Mouse (Mus musculus): ENCODE results near the gene Gm572. TPM values are rescaled to one million over a fixed set of nuclear protein-coding genes. Genes with fewer than 3 reads are reported as not detected.

Gm572 gene
- polyA plus RNA-seq, 1 experiment from 2014 or later: not detected

GRCm38 (mm10) chr4:148651045-148651444, 7.9 kb downstream of the Gm572 start:
- Histone ChIP-seq H3K4me3 (ENCODE audit: low read depth, low read length) (no peak overlapping the region), H3K27ac (ENCODE audit: low read length) (no peak overlapping the region), H3K27me3 (ENCODE audit: control insufficient read depth, insufficient read depth, low read depth, low read length) (no peaks in the 10 kb centered on the region), H3K9me3 (replicated peaks; ENCODE audit: control insufficient read depth, low read length) (no peaks in the 10 kb centered on the region), H3K9ac (ENCODE audit: low read depth, low read length) (no peak overlapping the region), H3K4me2 (ENCODE audit: low read depth, low read length) (no peak overlapping the region), H3K4me1 (ENCODE audit: control insufficient read depth, low read depth, low read length) (no peaks in the 10 kb centered on the region), H3K36me3 (ENCODE audit: control insufficient read depth, insufficient read depth) (no peaks in the 10 kb centered on the region)
- no peak for ATAC-seq (ENCODE audit: low read depth)
- WGBS (ENCODE audit: insufficient replicate concordance): 63% methylated on average over 9 of the region's 9 CpGs

- H3K9ac ChIP-seq (ENCODE audit: low read depth, low read length): no peak overlapping the region
- H3K9me3 ChIP-seq (replicated peaks; ENCODE audit: control insufficient read depth, low read length): no peaks in the 10 kb centered on the region
- H3K4me1 ChIP-seq (ENCODE audit: control insufficient read depth, low read depth, low read length): no peaks in the 10 kb centered on the region
- no peaks in the 10 kb centered on the region for H3K27me3 ChIP-seq (ENCODE audit: control insufficient read depth, insufficient read depth, low read depth, low read length)
- WGBS (ENCODE audit: insufficient replicate concordance): 77% methylated on average over 18 of the region's 18 CpGs
- no peak overlapping the region for H3K27ac ChIP-seq (ENCODE audit: low read length)
- no peak overlapping the region for H3K4me2 ChIP-seq (ENCODE audit: low read depth, low read length)
- no peaks in the 10 kb centered on the region for H3K36me3 ChIP-seq (ENCODE audit: control insufficient read depth, insufficient read depth)
- no peak overlapping the region for H3K4me3 ChIP-seq (ENCODE audit: low read depth, low read length)
- no peak for ATAC-seq (ENCODE audit: low read depth)
These were observed 11.7 kb downstream of the Gm572 start for GRCm38 (mm10) chr4:148654701-148655398.

DNA sequence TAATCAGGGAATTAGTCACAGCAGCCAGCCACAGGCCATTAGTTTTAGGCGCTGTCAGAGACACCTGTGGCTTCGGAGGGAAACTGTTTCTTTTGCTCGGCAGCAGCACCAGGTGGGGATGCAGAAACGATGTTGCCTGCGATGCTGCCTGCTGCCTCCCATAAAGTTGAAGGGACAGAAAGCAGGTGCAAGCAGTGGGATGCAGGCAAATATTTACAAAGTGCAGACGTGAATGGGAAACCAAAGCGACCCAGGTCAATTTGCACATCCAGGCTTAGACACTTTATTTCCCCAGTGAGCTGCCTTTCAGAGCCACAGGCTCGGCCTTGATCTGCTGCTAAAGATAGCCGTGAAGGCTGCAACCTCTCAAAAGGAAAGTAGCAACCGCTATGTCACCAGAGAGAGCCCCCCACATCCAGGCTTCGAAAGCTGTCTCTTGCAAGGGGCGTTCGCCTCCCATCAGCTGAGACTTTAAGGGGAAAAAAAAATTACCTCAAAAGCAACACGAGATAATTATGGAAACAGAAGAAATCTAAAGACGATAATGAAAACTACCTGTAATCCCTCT, 13.7 kb downstream of the Gm572 start:
- H3K9ac ChIP-seq (ENCODE audit: low read depth, low read length): no peak overlapping the region
- H3K4me3 ChIP-seq (ENCODE audit: low read depth, low read length): no peak overlapping the region
- no peak overlapping the region for H3K27ac ChIP-seq (ENCODE audit: low read length)
- no peaks in the 10 kb centered on the region; the same call in 1 of the 2 replicates for H3K27me3 ChIP-seq (ENCODE audit: control insufficient read depth, insufficient read depth, low read depth, low read length)
- H3K9me3 ChIP-seq (replicated peaks; ENCODE audit: control insufficient read depth, low read length): no peaks in the 10 kb centered on the region
- H3K4me1 ChIP-seq (ENCODE audit: control insufficient read depth, low read depth, low read length): no peaks in the 10 kb centered on the region
- no peaks in the 10 kb centered on the region for H3K36me3 ChIP-seq (ENCODE audit: control insufficient read depth, insufficient read depth)
- no peak for ATAC-seq (ENCODE audit: low read depth)
- H3K4me2 ChIP-seq (ENCODE audit: low read depth, low read length): no peak overlapping the region
- WGBS (ENCODE audit: insufficient replicate concordance): 44% methylated on average over 15 of the region's 15 CpGs

GRCm38 (mm10) chr4:148657776-148658175, 14.7 kb downstream of the Gm572 start:
- no peak for ATAC-seq (ENCODE audit: low read depth)
- Histone ChIP-seq H3K27ac (ENCODE audit: low read length) (no peak overlapping the region), H3K27me3 (ENCODE audit: control insufficient read depth, insufficient read depth, low read depth, low read length) (no peaks in the 10 kb centered on the region; the same call in 1 of the 2 replicates), H3K9me3 (replicated peaks; ENCODE audit: control insufficient read depth, low read length) (no peaks in the 10 kb centered on the region), H3K4me2 (ENCODE audit: low read depth, low read length) (no peak overlapping the region), H3K4me3 (ENCODE audit: low read depth, low read length) (no peak overlapping the region), H3K36me3 (ENCODE audit: control insufficient read depth, insufficient read depth) (no peaks in the 10 kb centered on the region), H3K4me1 (ENCODE audit: control insufficient read depth, low read depth, low read length) (no peaks in the 10 kb centered on the region), H3K9ac (ENCODE audit: low read depth, low read length) (no peak overlapping the region)
- 55% methylated on average over 13 of the region's 13 CpGs for WGBS (ENCODE audit: insufficient replicate concordance)

DNA sequence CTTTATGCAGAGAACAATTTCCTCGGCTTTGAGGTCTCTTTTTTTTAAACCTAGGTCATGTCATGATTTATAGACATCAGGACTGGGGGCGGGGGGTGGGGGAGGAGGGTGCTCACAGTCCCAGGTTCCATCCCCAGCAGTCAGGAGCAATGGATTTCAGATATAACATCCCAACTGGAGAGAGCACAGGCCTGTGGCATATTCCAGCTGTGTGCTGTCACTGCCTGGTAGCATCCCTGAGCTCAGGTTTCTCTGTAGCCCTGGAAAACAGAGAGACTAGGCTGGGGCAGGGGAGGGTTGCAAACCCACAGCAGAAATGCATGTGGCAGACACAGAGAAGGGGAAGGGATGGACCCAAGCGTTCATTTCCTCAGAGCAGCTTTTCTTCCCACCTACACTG, 17.1 kb downstream of the Gm572 start:
- Histone ChIP-seq H3K4me1 (ENCODE audit: control insufficient read depth, low read depth, low read length) (no peaks in the 10 kb centered on the region), H3K27me3 (ENCODE audit: control insufficient read depth, insufficient read depth, low read depth, low read length) (no peaks in the 10 kb centered on the region; the same call in 1 of the 2 replicates), H3K27ac (ENCODE audit: low read length) (no peak overlapping the region), H3K4me2 (ENCODE audit: low read depth, low read length) (no peak overlapping the region), H3K9me3 (replicated peaks; ENCODE audit: control insufficient read depth, low read length) (no peaks in the 10 kb centered on the region), H3K9ac (ENCODE audit: low read depth, low read length) (no peak overlapping the region), H3K36me3 (ENCODE audit: control insufficient read depth, insufficient read depth) (no peaks in the 10 kb centered on the region), H3K4me3 (ENCODE audit: low read depth, low read length) (no peak overlapping the region)
- 40% methylated on average over 3 of the region's 3 CpGs for WGBS (ENCODE audit: insufficient replicate concordance)
- ATAC-seq (ENCODE audit: low read depth): no peak

- Histone ChIP-seq H3K9me3 (replicated peaks; ENCODE audit: control insufficient read depth, low read length) (no peaks in the 10 kb centered on the region), H3K4me1 (ENCODE audit: control insufficient read depth, low read depth, low read length) (no peaks in the 10 kb centered on the region), H3K9ac (ENCODE audit: low read depth, low read length) (no peak overlapping the region), H3K4me2 (ENCODE audit: low read depth, low read length) (0 out of 2 replicates have a peak overlapping the region, but pooled peaks have one; percentile 10), H3K27ac (ENCODE audit: low read length) (no peak overlapping the region), H3K4me3 (ENCODE audit: low read depth, low read length) (no peak overlapping the region), H3K36me3 (ENCODE audit: control insufficient read depth, insufficient read depth) (no peaks in the 10 kb centered on the region), H3K27me3 (ENCODE audit: control insufficient read depth, insufficient read depth, low read depth, low read length) (no peaks in the 10 kb centered on the region; the same call in 1 of the 2 replicates)
- WGBS (ENCODE audit: insufficient replicate concordance): 34% methylated on average over 21 of the region's 21 CpGs
- ATAC-seq (ENCODE audit: low read depth): no peak
These were observed 19.2 kb downstream of the Gm572 start for GRCm38 (mm10) chr4:148662168-148662965.

DNA sequence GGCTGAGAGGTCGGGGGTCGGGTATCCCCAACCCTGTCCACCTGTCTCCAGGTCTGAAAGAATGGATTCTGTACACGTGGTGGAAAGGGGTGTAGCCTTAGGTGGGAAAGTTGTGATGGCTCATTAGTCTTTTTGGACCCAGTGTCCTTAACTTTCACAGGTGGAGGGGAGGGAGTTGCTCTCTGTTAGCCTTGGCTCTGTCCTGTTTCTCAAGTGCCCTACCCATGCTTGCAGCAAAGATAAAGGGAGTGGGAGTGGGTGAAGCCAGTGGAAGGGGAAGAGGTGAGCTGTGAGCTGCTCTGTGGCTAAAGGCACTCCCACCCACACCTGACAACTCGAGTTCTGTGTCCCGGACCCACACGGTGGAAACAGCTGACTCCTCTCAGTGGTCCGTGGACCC, 20.2 kb downstream of the Gm572 start:
- no peak for ATAC-seq (ENCODE audit: low read depth)
- Histone ChIP-seq H3K27ac (ENCODE audit: low read length) (no peak overlapping the region), H3K36me3 (ENCODE audit: control insufficient read depth, insufficient read depth) (no peaks in the 10 kb centered on the region), H3K27me3 (ENCODE audit: control insufficient read depth, insufficient read depth, low read depth, low read length) (no peaks in the 10 kb centered on the region; the same call in 1 of the 2 replicates), H3K9me3 (replicated peaks; ENCODE audit: control insufficient read depth, low read length) (no peaks in the 10 kb centered on the region), H3K4me1 (ENCODE audit: control insufficient read depth, low read depth, low read length) (no peaks in the 10 kb centered on the region), H3K9ac (ENCODE audit: low read depth, low read length) (no peak overlapping the region), H3K4me2 (ENCODE audit: low read depth, low read length) (no peak overlapping the region), H3K4me3 (ENCODE audit: low read depth, low read length) (no peak overlapping the region)
- 51% methylated on average over 7 of the region's 7 CpGs for WGBS (ENCODE audit: insufficient replicate concordance)

- H3K4me3 ChIP-seq (ENCODE audit: low read depth, low read length): no peak overlapping the region
- H3K9ac ChIP-seq (ENCODE audit: low read depth, low read length): no peak overlapping the region
- no peak overlapping the region for H3K4me2 ChIP-seq (ENCODE audit: low read depth, low read length)
- WGBS (ENCODE audit: insufficient replicate concordance): 59% methylated on average over 6 of the region's 6 CpGs
- no peaks in the 10 kb centered on the region for H3K4me1 ChIP-seq (ENCODE audit: control insufficient read depth, low read depth, low read length)
- H3K9me3 ChIP-seq (replicated peaks; ENCODE audit: control insufficient read depth, low read length): no peaks in the 10 kb centered on the region
- H3K27me3 ChIP-seq (ENCODE audit: control insufficient read depth, insufficient read depth, low read depth, low read length): no peaks in the 10 kb centered on the region; the same call in 1 of the 2 replicates
- ATAC-seq (ENCODE audit: low read depth): no peak
- H3K27ac ChIP-seq (ENCODE audit: low read length): no peak overlapping the region
- H3K36me3 ChIP-seq (ENCODE audit: control insufficient read depth, insufficient read depth): no peaks in the 10 kb centered on the region
These were observed 20.9 kb downstream of the Gm572 start for GRCm38 (mm10) chr4:148664021-148664420.
